Mouse (Mus musculus) forebrain, embryonic 14.5 days (tissue): Measurements from ENCODE around the gene Cybrd1. TPM values are rescaled to one million over a fixed set of nuclear protein-coding genes. Genes with fewer than 3 reads are reported as not detected.

Experiments used
- ATAC-seq: fragments of 200-750 bp; cut with Nextera tagmentation; 2 replicates; pipeline ENCODE4 v1.8.0; 2017; ENCODE audit warnings: mild to moderate bottlenecking, moderate library complexity
- DNase-seq: peaks from one replicate; pipeline ENCODE4 v3.0.0-alpha.2; 2015; ENCODE audit warnings: low spot score
- H3K27ac ChIP-seq: fragments of 300-500 bp; sonication (generic); 2 replicates; pipeline ENCODE4 v1.5.1; 2014; ENCODE audit warnings: low read depth, mild to moderate bottlenecking, control low read depth, low read length, moderate library complexity
- H3K27me3 ChIP-seq: fragments of 300-500 bp; sonication (generic); replicated peaks from 2 replicates; pipeline ENCODE4 v1.6.1; 2014; ENCODE audit warnings: low read length, control low read depth, mixed read lengths; ENCODE audit not compliant: control insufficient read depth, insufficient read depth
- H3K36me3 ChIP-seq: fragments of 300-500 bp; sonication (generic); 2 replicates; pipeline ENCODE4 v1.6.1; 2014; ENCODE audit warnings: low read length, control low read depth; ENCODE audit not compliant: control insufficient read depth, insufficient read depth
- H3K4me1 ChIP-seq: fragments of 300-500 bp; sonication (generic); 2 replicates; pipeline ENCODE4 v1.6.1; 2014; ENCODE audit warnings: antibody characterized with exemption, low read length, control low read depth; ENCODE audit not compliant: control insufficient read depth, insufficient read depth
- H3K4me2 ChIP-seq: fragments of 300-500 bp; sonication (generic); 2 replicates; pipeline ENCODE4 v1.6.1; 2014; ENCODE audit warnings: mild to moderate bottlenecking, control low read depth, low read length
- H3K4me3 ChIP-seq: fragments of 300-500 bp; sonication (generic); 2 replicates; pipeline ENCODE4 v1.5.1; 2014; ENCODE audit warnings: low read depth, low read length, control low read depth
- H3K9ac ChIP-seq: fragments of 300-500 bp; sonication (generic); 2 replicates; pipeline ENCODE4 v1.6.1; 2014; ENCODE audit warnings: mild to moderate bottlenecking, low read length, control low read depth, moderate library complexity
- H3K9me3 ChIP-seq: fragments of 300-500 bp; sonication (generic); replicated peaks from 2 replicates; pipeline ENCODE4 v1.6.1; 2016; ENCODE audit warnings: low read length, control low read depth, mixed read lengths; ENCODE audit not compliant: control insufficient read depth
- WGBS: fragments of 180-500 bp; shearing (Covaris S2); extraction: QIAGEN DNeasy Blood & Tissue Kit; methylation state at CpG from one replicate; pipeline ENCODE4 v1.1.7; 2014; 5-methylcytosine and 5-hydroxymethylcytosine counted together
- polyA plus RNA-seq: library from polyadenylated mRNA; unstranded; fragments of >200 nt; fragmentation: Nextera tagmentation; extraction: Ambion mirVana; gene quantifications from 2 replicates; pipeline ENCODE4 v1.2.1, GENCODE M21; 2014

The Cybrd1 gene
- polyA plus RNA-seq, 1 experiment from 2014 or later, result 0.55 TPM

- WGBS, result 70% methylated on average over 10 of the region's 10 CpGs
- no peaks in the 10 kb centered on the region for H3K36me3 ChIP-seq
- H3K4me3 ChIP-seq, result no peak overlapping the region
- no peak for ATAC-seq
- no peak overlapping the region for H3K4me2 ChIP-seq
- peaks cover 12% of the 10 kb centered on the region for H3K4me1 ChIP-seq
- peaks cover 7% of the 10 kb centered on the region; the same call in 1 of the 2 replicates for H3K27me3 ChIP-seq
- H3K27ac ChIP-seq, result no peak overlapping the region
- H3K9ac ChIP-seq, result no peak overlapping the region
- peak; percentile 33 for DNase-seq
- H3K9me3 ChIP-seq, result no peaks in the 10 kb centered on the region
Observed at GRCm38 (mm10) chr2:71120844-71121243, 3.1 kb downstream of the Cybrd1 start.

DNA sequence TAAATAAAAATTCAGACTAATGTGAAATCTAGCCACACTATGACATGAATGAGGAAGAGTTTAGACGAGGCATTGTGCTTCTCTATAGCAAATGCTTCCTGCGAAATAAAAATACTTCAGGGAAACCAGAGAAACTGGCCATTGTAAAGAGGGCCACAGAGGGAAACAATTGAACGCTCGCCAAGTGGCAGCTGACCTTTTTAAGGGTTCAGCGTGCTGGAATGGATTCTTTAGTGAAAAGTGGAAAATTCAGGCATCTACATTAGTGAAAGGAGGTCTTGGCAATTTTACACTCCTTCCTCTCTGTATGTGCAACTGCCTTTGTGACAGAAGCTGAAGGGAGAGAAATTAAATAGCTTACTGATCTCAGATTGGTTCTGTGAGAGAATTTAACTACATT lies 3.7 kb downstream of the Cybrd1 start:
- H3K9me3 ChIP-seq, result no peaks in the 10 kb centered on the region
- H3K27me3 ChIP-seq, result peaks cover 7% of the 10 kb centered on the region; the same call in 1 of the 2 replicates
- no peak for ATAC-seq
- WGBS, result 5% methylated on average over 5 of the region's 5 CpGs
- H3K36me3 ChIP-seq, result no peaks in the 10 kb centered on the region
- H3K27ac ChIP-seq, result no peak overlapping the region
- no peak overlapping the region for H3K9ac ChIP-seq
- DNase-seq, result peak; percentile 62
- peaks cover 12% of the 10 kb centered on the region for H3K4me1 ChIP-seq
- H3K4me3 ChIP-seq, result no peak overlapping the region
- no peak overlapping the region for H3K4me2 ChIP-seq

DNA sequence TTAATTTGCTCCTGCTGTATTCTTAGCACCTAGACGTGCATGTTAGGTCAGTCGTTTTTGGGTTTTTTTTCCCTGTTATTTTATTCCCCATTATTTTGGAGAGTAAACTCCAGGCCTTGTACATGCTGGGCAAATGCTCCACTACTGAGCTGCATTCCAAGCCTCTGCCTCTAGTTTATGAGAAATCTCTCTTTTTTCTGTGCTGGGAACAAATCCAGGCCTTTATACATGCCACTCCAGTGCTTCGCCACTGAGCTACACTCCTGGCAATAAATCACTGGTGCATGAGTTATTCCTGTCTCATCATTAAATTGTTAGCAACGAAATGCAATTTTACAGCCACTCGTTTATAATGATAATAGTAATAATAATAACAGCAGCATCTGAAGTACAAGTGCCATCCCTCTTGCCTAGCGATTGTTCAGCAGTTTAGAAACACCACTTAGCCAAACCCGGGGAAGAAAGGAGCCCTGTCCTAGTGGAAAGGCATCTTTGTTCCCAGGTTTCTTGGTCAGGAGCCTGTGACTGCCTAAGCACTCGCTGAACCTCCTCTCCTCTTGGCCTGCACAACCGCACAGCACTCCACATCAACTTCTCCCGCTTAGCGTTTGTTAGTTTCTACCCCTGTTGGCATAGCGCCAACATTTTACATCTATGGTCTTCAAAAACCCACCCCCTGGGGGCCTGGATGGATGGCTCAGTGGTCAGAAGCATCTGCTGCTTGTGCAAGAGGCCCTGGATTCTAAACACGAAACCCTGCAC lies 4.7 kb downstream of the Cybrd1 start:
- H3K9me3 ChIP-seq, result no peaks in the 10 kb centered on the region
- no peaks in the 10 kb centered on the region for H3K36me3 ChIP-seq
- H3K9ac ChIP-seq, result no peak overlapping the region
- H3K27me3 ChIP-seq, result peaks cover 6% of the 10 kb centered on the region; the same call in 1 of the 2 replicates
- peaks cover 12% of the 10 kb centered on the region for H3K4me1 ChIP-seq
- H3K27ac ChIP-seq, result no peak overlapping the region
- H3K4me2 ChIP-seq, result no peak overlapping the region
- 54% methylated on average over 13 of the region's 13 CpGs for WGBS
- DNase-seq (peak; percentile 64), ATAC-seq (peak; percentile 62)
- no peak overlapping the region for H3K4me3 ChIP-seq

- peak; percentile 38 for DNase-seq
- no peak overlapping the region for H3K4me2 ChIP-seq
- peaks cover 7% of the 10 kb centered on the region; the same call in 1 of the 2 replicates for H3K4me1 ChIP-seq
- H3K36me3 ChIP-seq, result no peaks in the 10 kb centered on the region
- WGBS, result 69% methylated on average over 2 of the region's 2 CpGs
- H3K27ac ChIP-seq, result no peak overlapping the region
- ATAC-seq, result no peak
- H3K9me3 ChIP-seq, result no peaks in the 10 kb centered on the region
- H3K4me3 ChIP-seq, result no peak overlapping the region
- H3K9ac ChIP-seq, result no peak overlapping the region
- no peaks in the 10 kb centered on the region for H3K27me3 ChIP-seq
Observed at GRCm38 (mm10) chr2:71123591-71123990, 5.9 kb downstream of the Cybrd1 start.

GRCm38 (mm10) chr2:71127779-71128534 lies 10.2 kb downstream of the Cybrd1 start:
- Histone ChIP-seq H3K27ac (no peak overlapping the region), H3K27me3 (no peaks in the 10 kb centered on the region), H3K9ac (no peak overlapping the region), H3K9me3 (no peaks in the 10 kb centered on the region), H3K36me3 (no peaks in the 10 kb centered on the region), H3K4me2 (no peak overlapping the region), H3K4me3 (no peak overlapping the region), H3K4me1 (no peaks in the 10 kb centered on the region)
- ATAC-seq (no peak), DNase-seq (no peak)
- WGBS, result 91% methylated on average over 10 of the region's 10 CpGs

- Histone ChIP-seq H3K27ac (no peak overlapping the region), H3K9ac (no peak overlapping the region), H3K4me3 (no peak overlapping the region), H3K9me3 (no peaks in the 10 kb centered on the region), H3K4me1 (no peaks in the 10 kb centered on the region), H3K27me3 (no peaks in the 10 kb centered on the region), H3K4me2 (no peak overlapping the region), H3K36me3 (no peaks in the 10 kb centered on the region)
- DNase-seq (no peak), ATAC-seq (no peak)
- WGBS, result 88% methylated on average over 2 of the region's 2 CpGs
Observed at GRCm38 (mm10) chr2:71130366-71130765, 12.6 kb downstream of the Cybrd1 start.

DNA sequence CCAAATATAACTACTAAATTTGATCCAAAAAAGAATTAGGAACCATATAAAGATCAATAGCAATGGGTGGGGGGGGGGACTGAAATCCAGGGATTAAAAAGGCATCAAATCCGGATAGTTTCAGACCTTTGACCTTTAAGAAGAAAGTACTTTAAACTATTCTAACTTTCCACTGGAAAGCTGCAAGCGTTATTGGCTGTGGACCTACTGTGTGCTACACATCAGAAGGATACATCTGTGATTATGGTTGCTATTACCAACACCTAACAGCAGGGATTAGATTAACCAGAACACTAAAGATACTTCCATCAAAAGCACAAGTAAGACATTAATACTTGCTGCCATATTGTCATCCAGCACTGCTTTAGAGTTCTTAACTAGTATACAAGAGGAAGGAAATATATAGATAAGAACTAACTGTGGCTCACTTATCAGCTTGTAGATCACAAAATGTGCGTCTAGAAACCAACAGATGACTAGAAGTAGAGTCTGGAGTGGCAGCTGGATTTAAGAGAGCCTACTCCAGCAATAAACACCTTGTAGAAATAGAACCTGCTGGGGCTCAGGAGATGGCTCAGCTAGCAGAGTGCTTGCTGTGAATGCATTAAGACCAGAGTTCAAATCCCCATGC lies 14.3 kb downstream of the Cybrd1 start:
- Histone ChIP-seq H3K9ac (no peak overlapping the region), H3K27ac (no peak overlapping the region), H3K4me1 (no peaks in the 10 kb centered on the region), H3K4me3 (no peak overlapping the region), H3K4me2 (no peak overlapping the region), H3K27me3 (no peaks in the 10 kb centered on the region), H3K36me3 (no peaks in the 10 kb centered on the region), H3K9me3 (no peaks in the 10 kb centered on the region)
- ATAC-seq (no peak), DNase-seq (no peak)
- WGBS, result 88% methylated on average over 3 of the region's 3 CpGs

DNA sequence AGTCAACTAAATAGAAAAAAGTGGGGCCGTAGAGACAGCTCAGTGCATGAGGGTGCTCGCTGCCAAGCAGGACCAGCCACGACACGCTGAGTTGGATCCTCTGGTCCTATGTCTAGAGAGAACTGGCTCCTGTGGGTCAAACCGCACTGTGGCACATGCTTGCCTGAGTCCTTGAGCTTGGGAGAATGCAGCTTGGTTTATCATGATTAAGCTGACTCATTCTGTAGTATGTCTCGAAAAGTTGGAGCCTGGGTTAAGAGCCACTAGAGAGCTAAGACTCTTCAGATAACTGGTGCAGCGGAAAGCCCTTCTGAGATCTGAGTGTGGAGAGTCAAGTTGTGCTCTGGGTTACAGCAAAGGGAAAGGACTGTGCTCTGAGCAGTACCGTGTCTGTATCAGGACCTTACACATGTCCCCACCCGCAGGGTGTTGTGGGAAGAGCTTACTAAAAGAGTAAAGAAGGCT lies 16.4 kb downstream of the Cybrd1 start:
- Histone ChIP-seq H3K27me3 (no peaks in the 10 kb centered on the region), H3K4me1 (no peaks in the 10 kb centered on the region), H3K36me3 (no peaks in the 10 kb centered on the region), H3K27ac (no peak overlapping the region), H3K4me3 (no peak overlapping the region), H3K4me2 (no peak overlapping the region), H3K9me3 (no peaks in the 10 kb centered on the region), H3K9ac (no peak overlapping the region)
- ATAC-seq (no peak), DNase-seq (no peak)
- WGBS, result 85% methylated on average over 9 of the region's 9 CpGs
